Mouse (Mus musculus): Measurements from ENCODE around the gene Amotl2. TPM values are rescaled to one million over a fixed set of nuclear protein-coding genes. Genes with fewer than 3 reads are reported as not detected.

The Amotl2 gene
- total RNA-seq (2014; rRNA removed) (85.8 and 106 TPM in 2 replicates), polyA plus RNA-seq (2015; fragmentation: Nextera tagmentation; extraction: Ambion mirVana) (24.8 and 27.6 TPM in 2 replicates)

- Histone ChIP-seq H3K4me1 (ENCODE audit: insufficient read depth) (peaks cover 21% of the 10 kb centered on the region), H3K9ac (peak within 1 kb of the TSS; percentile 95), H3K36me3 (ENCODE audit: insufficient read depth) (0 out of 2 replicates have a peak, but pooled peaks cover 9% of the 10 kb centered on the region), H3K27ac (ENCODE audit: low read depth, low read length) (peak within 1 kb of the TSS; percentile 94), H3K9me3 (ENCODE audit: low read length) (no peaks in the 10 kb centered on the region), H3K27me3 (ENCODE audit: insufficient read depth, low read length) (no peaks in the 10 kb centered on the region), H3K4me2 (ENCODE audit: low read depth) (peak within 1 kb of the TSS; percentile 67), H3K4me3 (ENCODE audit: low read depth, low read length) (peak within 1 kb of the TSS; percentile 86)
- DNase-seq, result no peak
- no peak for ATAC-seq
- 8% methylated on average over 22 of the region's 22 CpGs for WGBS
- no peak for TF ChIP-seq CTCF (IDR thresholded peaks at IDR 0.05; ENCODE audit: low read depth)
Observed at GRCm38 (mm10) chr9:102716481-102717163, at the start of gene Amotl2. Gene Amotl2, plus strand, starts transcription at chr9:102716672.

- 36% methylated on average over 6 of the region's 6 CpGs for WGBS
- ATAC-seq (no peak), DNase-seq (no peak)
Observed at GRCm38 (mm10) chr9:102668115-102668514, 48.4 kb upstream of the Amotl2 start.

GRCm38 (mm10) chr9:102668906-102669305 is 47.6 kb upstream of the Amotl2 start:
- H3K36me3 ChIP-seq (ENCODE audit: insufficient read depth), result no peaks in the 10 kb centered on the region
- TF ChIP-seq CTCF (IDR thresholded peaks at IDR 0.05; ENCODE audit: low read depth), result no peak
- ATAC-seq, result no peak
- 90% methylated on average over 12 of the region's 12 CpGs for WGBS
- H3K4me3 ChIP-seq (ENCODE audit: low read depth, low read length), result no peak overlapping the region
- H3K9me3 ChIP-seq (ENCODE audit: low read length), result no peaks in the 10 kb centered on the region
- no peaks in the 10 kb centered on the region for H3K27me3 ChIP-seq (ENCODE audit: insufficient read depth, low read length)
- no peak overlapping the region for H3K4me2 ChIP-seq (ENCODE audit: low read depth)
- no peak for DNase-seq
- H3K9ac ChIP-seq, result no peak overlapping the region
- H3K27ac ChIP-seq (ENCODE audit: low read depth, low read length), result no peak overlapping the region
- no peaks in the 10 kb centered on the region for H3K4me1 ChIP-seq (ENCODE audit: insufficient read depth)

More at GRCm38 (mm10) chr9:102668115-102668514, 48.4 kb upstream of the Amotl2 start:
- no peaks in the 10 kb centered on the region for H3K9me3 ChIP-seq (ENCODE audit: low read length)
- no peak overlapping the region for H3K4me3 ChIP-seq (ENCODE audit: low read depth, low read length)
- H3K4me1 ChIP-seq (ENCODE audit: insufficient read depth), result no peaks in the 10 kb centered on the region
- H3K36me3 ChIP-seq (ENCODE audit: insufficient read depth), result no peaks in the 10 kb centered on the region
- H3K9ac ChIP-seq, result no peak overlapping the region
- H3K27me3 ChIP-seq (ENCODE audit: insufficient read depth, low read length), result no peaks in the 10 kb centered on the region
- no peak overlapping the region for H3K4me2 ChIP-seq (ENCODE audit: low read depth)
- no peak for TF ChIP-seq CTCF (IDR thresholded peaks at IDR 0.05; ENCODE audit: low read depth)
- H3K27ac ChIP-seq (ENCODE audit: low read depth, low read length), result no peak overlapping the region

GRCm38 (mm10) chr9:102673381-102673780 is 43.1 kb upstream of the Amotl2 start:
- Histone ChIP-seq H3K27ac (ENCODE audit: low read depth, low read length) (no peak overlapping the region), H3K9me3 (ENCODE audit: low read length) (no peaks in the 10 kb centered on the region), H3K4me3 (ENCODE audit: low read depth, low read length) (no peak overlapping the region), H3K36me3 (ENCODE audit: insufficient read depth) (no peaks in the 10 kb centered on the region), H3K9ac (no peak overlapping the region), H3K4me1 (ENCODE audit: insufficient read depth) (no peaks in the 10 kb centered on the region), H3K4me2 (ENCODE audit: low read depth) (no peak overlapping the region), H3K27me3 (ENCODE audit: insufficient read depth, low read length) (no peaks in the 10 kb centered on the region)
- DNase-seq, result no peak
- TF ChIP-seq CTCF (IDR thresholded peaks at IDR 0.05; ENCODE audit: low read depth), result no peak
- no peak for ATAC-seq
- 72% methylated on average over 7 of the region's 7 CpGs for WGBS

GRCm38 (mm10) chr9:102675922-102676321 is 40.5 kb upstream of the Amotl2 start:
- 77% methylated on average over 5 of the region's 5 CpGs for WGBS
- ATAC-seq, result no peak
- H3K9ac ChIP-seq, result no peak overlapping the region
- no peak overlapping the region for H3K27ac ChIP-seq (ENCODE audit: low read depth, low read length)
- TF ChIP-seq CTCF (IDR thresholded peaks at IDR 0.05; ENCODE audit: low read depth), result no peak
- no peak overlapping the region for H3K4me2 ChIP-seq (ENCODE audit: low read depth)
- DNase-seq, result no peak
- H3K36me3 ChIP-seq (ENCODE audit: insufficient read depth), result no peaks in the 10 kb centered on the region
- no peaks in the 10 kb centered on the region for H3K27me3 ChIP-seq (ENCODE audit: insufficient read depth, low read length)
- no peak overlapping the region for H3K4me3 ChIP-seq (ENCODE audit: low read depth, low read length)
- H3K4me1 ChIP-seq (ENCODE audit: insufficient read depth), result no peaks in the 10 kb centered on the region
- no peaks in the 10 kb centered on the region for H3K9me3 ChIP-seq (ENCODE audit: low read length)

- Histone ChIP-seq H3K9ac (no peak overlapping the region), H3K27ac (ENCODE audit: low read depth, low read length) (no peak overlapping the region), H3K9me3 (ENCODE audit: low read length) (no peaks in the 10 kb centered on the region), H3K4me2 (ENCODE audit: low read depth) (no peak overlapping the region), H3K36me3 (ENCODE audit: insufficient read depth) (no peaks in the 10 kb centered on the region), H3K27me3 (ENCODE audit: insufficient read depth, low read length) (no peaks in the 10 kb centered on the region), H3K4me3 (ENCODE audit: low read depth, low read length) (no peak overlapping the region), H3K4me1 (ENCODE audit: insufficient read depth) (no peaks in the 10 kb centered on the region)
- DNase-seq, result no peak
- 58% methylated on average over 7 of the region's 7 CpGs for WGBS
- no peak for ATAC-seq
- no peak for TF ChIP-seq CTCF (IDR thresholded peaks at IDR 0.05; ENCODE audit: low read depth)
Observed at GRCm38 (mm10) chr9:102681470-102681869, 35.0 kb upstream of the Amotl2 start.

GRCm38 (mm10) chr9:102687943-102688342 is 28.5 kb upstream of the Amotl2 start:
- WGBS, result 13% methylated on average over 4 of the region's 4 CpGs
- Histone ChIP-seq H3K27ac (ENCODE audit: low read depth, low read length) (no peak overlapping the region), H3K36me3 (ENCODE audit: insufficient read depth) (no peaks in the 10 kb centered on the region), H3K4me1 (ENCODE audit: insufficient read depth) (no peaks in the 10 kb centered on the region), H3K4me3 (ENCODE audit: low read depth, low read length) (no peak overlapping the region), H3K9me3 (ENCODE audit: low read length) (no peaks in the 10 kb centered on the region), H3K4me2 (ENCODE audit: low read depth) (no peak overlapping the region), H3K9ac (no peak overlapping the region), H3K27me3 (ENCODE audit: insufficient read depth, low read length) (no peaks in the 10 kb centered on the region)
- ATAC-seq, result no peak
- peak; percentile 38 for DNase-seq
- TF ChIP-seq CTCF (IDR thresholded peaks at IDR 0.05; ENCODE audit: low read depth), result no peak

All from forebrain, postnatal 0 days (tissue).